Mouse (Mus musculus): ENCODE data around the gene Ntrk2. TPM values are rescaled to one million over a fixed set of nuclear protein-coding genes. Genes with fewer than 3 reads are reported as not detected.

Ntrk2 gene
- polyA plus RNA-seq, 1 experiment from 2014 or later = 3.2 TPM

- H3K27me3 ChIP-seq (ENCODE audit: control insufficient read depth, insufficient read depth, low read depth, low read length) = no peaks in the 10 kb centered on the region
- no peak overlapping the region for H3K27ac ChIP-seq (ENCODE audit: low read length)
- H3K9ac ChIP-seq (ENCODE audit: low read length) = no peak overlapping the region
- H3K4me1 ChIP-seq (replicated peaks; ENCODE audit: control insufficient read depth, insufficient read depth, low read length) = peaks cover 3% of the 10 kb centered on the region; the same call in 1 of the 2 replicates
- no peak overlapping the region for H3K4me2 ChIP-seq (ENCODE audit: low read depth, low read length)
- WGBS = 82% methylated on average over 14 of the region's 14 CpGs
- H3K9me3 ChIP-seq (ENCODE audit: control insufficient read depth, low read length) = peaks cover 6% of the 10 kb centered on the region; the same call in 1 of the 2 replicates
- ATAC-seq (ENCODE audit: low read depth) = no peak
- H3K36me3 ChIP-seq (ENCODE audit: control insufficient read depth, insufficient read depth, low read length) = no peaks in the 10 kb centered on the region
- H3K4me3 ChIP-seq (ENCODE audit: low read length) = no peak overlapping the region
Measured at GRCm38 (mm10) chr13:59115551-59115950, 309.2 kb downstream of the Ntrk2 start.

GRCm38 (mm10) chr13:59117233-59117632 lies 310.9 kb downstream of the Ntrk2 start:
- peaks cover 3% of the 10 kb centered on the region; the same call in 1 of the 2 replicates for H3K4me1 ChIP-seq (replicated peaks; ENCODE audit: control insufficient read depth, insufficient read depth, low read length)
- no peak for ATAC-seq (ENCODE audit: low read depth)
- H3K4me3 ChIP-seq (ENCODE audit: low read length) = no peak overlapping the region
- peaks cover 6% of the 10 kb centered on the region; the same call in 1 of the 2 replicates for H3K9me3 ChIP-seq (ENCODE audit: control insufficient read depth, low read length)
- H3K9ac ChIP-seq (ENCODE audit: low read length) = no peak overlapping the region
- WGBS = 84% methylated on average over 5 of the region's 5 CpGs
- H3K27me3 ChIP-seq (ENCODE audit: control insufficient read depth, insufficient read depth, low read depth, low read length) = no peaks in the 10 kb centered on the region
- H3K27ac ChIP-seq (ENCODE audit: low read length) = no peak overlapping the region
- no peak overlapping the region for H3K4me2 ChIP-seq (ENCODE audit: low read depth, low read length)
- H3K36me3 ChIP-seq (ENCODE audit: control insufficient read depth, insufficient read depth, low read length) = no peaks in the 10 kb centered on the region

- Histone ChIP-seq H3K27ac (ENCODE audit: low read length) (no peak overlapping the region), H3K27me3 (ENCODE audit: control insufficient read depth, insufficient read depth, low read depth, low read length) (no peaks in the 10 kb centered on the region), H3K4me2 (ENCODE audit: low read depth, low read length) (no peak overlapping the region), H3K9me3 (ENCODE audit: control insufficient read depth, low read length) (peaks cover 6% of the 10 kb centered on the region; the same call in 1 of the 2 replicates), H3K4me3 (ENCODE audit: low read length) (no peak overlapping the region), H3K9ac (ENCODE audit: low read length) (no peak overlapping the region), H3K4me1 (replicated peaks; ENCODE audit: control insufficient read depth, insufficient read depth, low read length) (peaks cover 3% of the 10 kb centered on the region; the same call in 1 of the 2 replicates), H3K36me3 (ENCODE audit: control insufficient read depth, insufficient read depth, low read length) (no peaks in the 10 kb centered on the region)
- 47% methylated on average over 10 of the region's 10 CpGs for WGBS
- ATAC-seq (ENCODE audit: low read depth) = no peak
Measured at GRCm38 (mm10) chr13:59119596-59120394, 313.4 kb downstream of the Ntrk2 start.

GRCm38 (mm10) chr13:59143141-59143744 lies 336.9 kb downstream of the Ntrk2 start:
- Histone ChIP-seq H3K9me3 (ENCODE audit: control insufficient read depth, low read length) (no peaks in the 10 kb centered on the region), H3K27ac (ENCODE audit: low read length) (no peak overlapping the region), H3K4me2 (ENCODE audit: low read depth, low read length) (no peak overlapping the region), H3K36me3 (ENCODE audit: control insufficient read depth, insufficient read depth, low read length) (no peaks in the 10 kb centered on the region), H3K9ac (ENCODE audit: low read length) (no peak overlapping the region), H3K4me1 (replicated peaks; ENCODE audit: control insufficient read depth, insufficient read depth, low read length) (no peaks in the 10 kb centered on the region), H3K27me3 (ENCODE audit: control insufficient read depth, insufficient read depth, low read depth, low read length) (no peaks in the 10 kb centered on the region), H3K4me3 (ENCODE audit: low read length) (no peak overlapping the region)
- ATAC-seq (ENCODE audit: low read depth) = no peak
- 64% methylated on average over 7 of the region's 7 CpGs for WGBS

GRCm38 (mm10) chr13:59144321-59144856 lies 338.0 kb downstream of the Ntrk2 start:
- H3K27ac ChIP-seq (ENCODE audit: low read length) = no peak overlapping the region
- H3K9ac ChIP-seq (ENCODE audit: low read length) = no peak overlapping the region
- H3K4me2 ChIP-seq (ENCODE audit: low read depth, low read length) = no peak overlapping the region
- H3K4me1 ChIP-seq (replicated peaks; ENCODE audit: control insufficient read depth, insufficient read depth, low read length) = no peaks in the 10 kb centered on the region
- ATAC-seq (ENCODE audit: low read depth) = no peak
- no peaks in the 10 kb centered on the region for H3K36me3 ChIP-seq (ENCODE audit: control insufficient read depth, insufficient read depth, low read length)
- H3K9me3 ChIP-seq (ENCODE audit: control insufficient read depth, low read length) = no peaks in the 10 kb centered on the region
- H3K27me3 ChIP-seq (ENCODE audit: control insufficient read depth, insufficient read depth, low read depth, low read length) = no peaks in the 10 kb centered on the region
- H3K4me3 ChIP-seq (ENCODE audit: low read length) = no peak overlapping the region
- 61% methylated on average over 11 of the region's 11 CpGs for WGBS

GRCm38 (mm10) chr13:59145677-59146555 lies 339.5 kb downstream of the Ntrk2 start:
- H3K9ac ChIP-seq (ENCODE audit: low read length) = no peak overlapping the region
- WGBS = 56% methylated on average over 21 of the region's 21 CpGs

GRCm38 (mm10) chr13:59146616-59147015 lies 340.2 kb downstream of the Ntrk2 start:
- Histone ChIP-seq H3K27me3 (ENCODE audit: control insufficient read depth, insufficient read depth, low read depth, low read length) (no peaks in the 10 kb centered on the region), H3K4me3 (ENCODE audit: low read length) (no peak overlapping the region), H3K27ac (ENCODE audit: low read length) (no peak overlapping the region), H3K36me3 (ENCODE audit: control insufficient read depth, insufficient read depth, low read length) (no peaks in the 10 kb centered on the region), H3K4me1 (replicated peaks; ENCODE audit: control insufficient read depth, insufficient read depth, low read length) (no peaks in the 10 kb centered on the region), H3K9me3 (ENCODE audit: control insufficient read depth, low read length) (no peaks in the 10 kb centered on the region), H3K4me2 (ENCODE audit: low read depth, low read length) (no peak overlapping the region), H3K9ac (ENCODE audit: low read length) (no peak overlapping the region)
- ATAC-seq (ENCODE audit: low read depth) = no peak
- 89% methylated on average over 7 of the region's 7 CpGs for WGBS

More at GRCm38 (mm10) chr13:59145677-59146555, 339.5 kb downstream of the Ntrk2 start:
- no peak for ATAC-seq (ENCODE audit: low read depth)
- no peaks in the 10 kb centered on the region for H3K4me1 ChIP-seq (replicated peaks; ENCODE audit: control insufficient read depth, insufficient read depth, low read length)
- no peak overlapping the region for H3K4me2 ChIP-seq (ENCODE audit: low read depth, low read length)
- no peaks in the 10 kb centered on the region for H3K36me3 ChIP-seq (ENCODE audit: control insufficient read depth, insufficient read depth, low read length)
- no peak overlapping the region for H3K4me3 ChIP-seq (ENCODE audit: low read length)
- no peaks in the 10 kb centered on the region for H3K27me3 ChIP-seq (ENCODE audit: control insufficient read depth, insufficient read depth, low read depth, low read length)
- H3K27ac ChIP-seq (ENCODE audit: low read length) = no peak overlapping the region
- no peaks in the 10 kb centered on the region for H3K9me3 ChIP-seq (ENCODE audit: control insufficient read depth, low read length)

- Histone ChIP-seq H3K4me3 (ENCODE audit: low read length) (no peak overlapping the region), H3K36me3 (ENCODE audit: control insufficient read depth, insufficient read depth, low read length) (no peaks in the 10 kb centered on the region), H3K9me3 (ENCODE audit: control insufficient read depth, low read length) (no peaks in the 10 kb centered on the region), H3K4me2 (ENCODE audit: low read depth, low read length) (no peak overlapping the region), H3K27me3 (ENCODE audit: control insufficient read depth, insufficient read depth, low read depth, low read length) (no peaks in the 10 kb centered on the region), H3K27ac (ENCODE audit: low read length) (no peak overlapping the region), H3K4me1 (replicated peaks; ENCODE audit: control insufficient read depth, insufficient read depth, low read length) (no peaks in the 10 kb centered on the region), H3K9ac (ENCODE audit: low read length) (no peak overlapping the region)
- ATAC-seq (ENCODE audit: low read depth) = no peak
- WGBS = 73% methylated on average over 4 of the region's 4 CpGs
Measured at GRCm38 (mm10) chr13:59147976-59148375, 341.6 kb downstream of the Ntrk2 start.
